Mouse (Mus musculus) stomach, postnatal 0 days (tissue): ENCODE data around the gene Gm9918. TPM values are rescaled to one million over a fixed set of nuclear protein-coding genes. Genes with fewer than 3 reads are reported as not detected.

Source experiments
- ATAC-seq: fragments of 200-750 bp; cut with Nextera tagmentation; 2 replicates; pipeline ENCODE4 v1.8.0; 2017; ENCODE audit not compliant: low FRiP score, low TSS enrichment
- DNase-seq: peaks from one replicate; pipeline ENCODE4 v3.0.0-alpha.2; 2016; ENCODE audit warnings: low spot score
- H3K27ac ChIP-seq: fragments of 300-500 bp; sonication (generic); replicated peaks from 2 replicates; pipeline ENCODE4 v1.5.1; 2014; ENCODE audit warnings: mild to moderate bottlenecking, control low read depth
- H3K27me3 ChIP-seq: fragments of 300-500 bp; sonication (generic); 2 replicates; pipeline ENCODE4 v1.6.1; 2014; ENCODE audit warnings: low read length; ENCODE audit not compliant: control insufficient read depth, insufficient read depth
- H3K36me3 ChIP-seq: fragments of 300-500 bp; sonication (generic); 2 replicates; pipeline ENCODE4 v1.6.1; 2014; ENCODE audit warnings: low read length, mixed read lengths; ENCODE audit not compliant: control insufficient read depth, insufficient read depth
- H3K4me1 ChIP-seq: fragments of 300-500 bp; sonication (generic); replicated peaks from 2 replicates; pipeline ENCODE4 v1.6.1; 2014; ENCODE audit warnings: antibody characterized with exemption; ENCODE audit not compliant: control insufficient read depth, insufficient read depth
- H3K4me2 ChIP-seq: fragments of 300-500 bp; sonication (generic); replicated peaks from 2 replicates; pipeline ENCODE4 v1.6.1; 2014; ENCODE audit warnings: low read depth, mild to moderate bottlenecking, control low read depth, moderate library complexity
- H3K4me3 ChIP-seq: fragments of 300-500 bp; sonication (generic); 2 replicates; pipeline ENCODE4 v1.5.1; 2014; ENCODE audit warnings: low read depth, low read length, control low read depth
- H3K9ac ChIP-seq: fragments of 300-500 bp; sonication (generic); 2 replicates; pipeline ENCODE4 v1.6.1; 2014; ENCODE audit warnings: mild to moderate bottlenecking, low read length, control low read depth, mixed read lengths
- H3K9me3 ChIP-seq: fragments of 300-500 bp; sonication (generic); 2 replicates; pipeline ENCODE4 v1.6.1; 2016; ENCODE audit warnings: low read length; ENCODE audit not compliant: control insufficient read depth
- CTCF ChIP-seq: IDR thresholded peaks from 2 replicates; pipeline ENCODE4 v1.5.1; 2016; ENCODE audit warnings: antibody characterized with exemption, low read depth, mild to moderate bottlenecking, moderate library complexity
- EP300 ChIP-seq: optimal IDR thresholded peaks from 2 replicates; pipeline ENCODE3; 2016; ENCODE audit warnings: antibody characterized with exemption
- WGBS: fragments of 180-500 bp; shearing (Covaris S2); extraction: QIAGEN DNeasy Blood & Tissue Kit; methylation state at CpG from one replicate; pipeline ENCODE4 v1.1.7; 2014; 5-methylcytosine and 5-hydroxymethylcytosine counted together
- polyA plus RNA-seq: library from polyadenylated mRNA; unstranded; fragments of >200 nt; fragmentation: Nextera tagmentation; extraction: Ambion mirVana; gene quantifications from 2 replicates; pipeline ENCODE4 v1.2.1, GENCODE M21; 2015

Gm9918 gene
- polyA plus RNA-seq, 1 experiment from 2014 or later, result 0.10 TPM

DNA sequence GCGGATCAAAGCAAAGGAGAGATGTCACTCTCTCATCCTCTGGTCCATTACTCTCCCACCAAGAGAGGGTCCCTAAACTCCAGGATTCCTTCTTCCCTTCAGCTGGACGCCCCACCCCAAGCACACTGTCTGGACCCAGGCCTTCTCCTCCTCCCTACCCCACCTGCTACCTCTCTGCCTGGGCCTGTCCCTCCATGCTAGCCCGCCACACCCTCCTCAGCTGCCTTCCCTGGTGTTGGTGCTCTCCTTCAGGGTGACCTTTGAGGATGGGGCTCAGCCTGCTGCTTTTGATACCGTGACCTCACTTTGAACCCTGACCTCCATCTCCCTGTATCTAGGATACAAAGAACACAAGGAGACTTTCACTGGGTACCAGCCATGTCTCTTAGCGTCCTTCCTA, 19.8 kb upstream of the Gm9918 start:
- Histone ChIP-seq H3K4me3 (no peak overlapping the region), H3K4me1 (peaks cover 16% of the 10 kb centered on the region), H3K9me3 (no peaks in the 10 kb centered on the region), H3K9ac (no peak overlapping the region), H3K27ac (peak overlapping the region; percentile 41), H3K4me2 (no peak overlapping the region), H3K36me3 (peaks cover 7% of the 10 kb centered on the region; the same call in 1 of the 2 replicates), H3K27me3 (no peaks in the 10 kb centered on the region)
- ATAC-seq (no peak), DNase-seq (no peak)
- 68% methylated on average over 5 of the region's 5 CpGs for WGBS
- TF ChIP-seq CTCF (no peak), EP300 (no peak)

DNA sequence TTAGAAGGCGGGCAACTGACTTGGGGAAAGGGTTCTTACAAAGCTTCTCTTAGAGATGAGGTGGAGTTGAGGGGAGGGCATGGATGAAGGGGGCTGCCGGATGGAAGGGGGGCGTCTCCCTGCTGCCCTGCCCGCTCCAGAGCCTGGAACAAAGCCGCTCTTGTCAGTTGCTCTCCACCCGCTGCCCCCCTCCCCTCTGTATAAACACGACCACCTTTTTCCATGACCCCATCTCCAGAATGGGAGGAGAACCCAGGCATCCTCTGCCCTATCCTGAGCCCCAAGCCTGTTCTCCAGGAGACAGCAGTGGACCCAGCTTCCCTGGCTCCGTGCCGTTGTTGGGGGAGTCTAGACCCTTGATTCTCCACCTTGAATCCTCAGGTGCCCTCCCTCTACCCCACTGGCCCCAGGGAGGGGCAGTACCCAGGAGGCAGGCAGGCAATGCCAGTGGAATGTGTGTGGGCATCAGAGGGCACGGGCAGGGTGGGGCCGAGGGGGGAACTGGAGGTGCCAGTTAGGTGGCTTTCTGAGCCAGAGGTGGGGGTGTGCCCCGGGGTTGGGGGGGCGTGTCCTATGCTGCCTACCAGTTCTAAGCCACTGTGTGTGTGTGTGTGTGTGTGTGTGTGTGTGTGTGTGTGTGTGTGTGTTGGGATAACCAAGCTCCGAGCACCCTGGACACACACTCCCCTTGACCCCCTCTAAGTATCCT, 14.7 kb upstream of the Gm9918 start:
- ATAC-seq (peak; percentile 59), DNase-seq (peak; percentile 77)
- H3K4me3 ChIP-seq, result peak overlapping the region; percentile 73
- peak overlapping the region; percentile 93 for H3K27ac ChIP-seq
- TF ChIP-seq EP300 (peak; percentile 43), CTCF (no peak)
- H3K4me1 ChIP-seq, result peaks cover 13% of the 10 kb centered on the region
- H3K27me3 ChIP-seq, result no peaks in the 10 kb centered on the region
- peak overlapping the region; percentile 43 for H3K9ac ChIP-seq
- H3K4me2 ChIP-seq, result peak overlapping the region; percentile 86
- no peaks in the 10 kb centered on the region for H3K9me3 ChIP-seq
- 40% methylated on average over 13 of the region's 14 CpGs for WGBS
- peaks cover 7% of the 10 kb centered on the region; the same call in 1 of the 2 replicates for H3K36me3 ChIP-seq

DNA sequence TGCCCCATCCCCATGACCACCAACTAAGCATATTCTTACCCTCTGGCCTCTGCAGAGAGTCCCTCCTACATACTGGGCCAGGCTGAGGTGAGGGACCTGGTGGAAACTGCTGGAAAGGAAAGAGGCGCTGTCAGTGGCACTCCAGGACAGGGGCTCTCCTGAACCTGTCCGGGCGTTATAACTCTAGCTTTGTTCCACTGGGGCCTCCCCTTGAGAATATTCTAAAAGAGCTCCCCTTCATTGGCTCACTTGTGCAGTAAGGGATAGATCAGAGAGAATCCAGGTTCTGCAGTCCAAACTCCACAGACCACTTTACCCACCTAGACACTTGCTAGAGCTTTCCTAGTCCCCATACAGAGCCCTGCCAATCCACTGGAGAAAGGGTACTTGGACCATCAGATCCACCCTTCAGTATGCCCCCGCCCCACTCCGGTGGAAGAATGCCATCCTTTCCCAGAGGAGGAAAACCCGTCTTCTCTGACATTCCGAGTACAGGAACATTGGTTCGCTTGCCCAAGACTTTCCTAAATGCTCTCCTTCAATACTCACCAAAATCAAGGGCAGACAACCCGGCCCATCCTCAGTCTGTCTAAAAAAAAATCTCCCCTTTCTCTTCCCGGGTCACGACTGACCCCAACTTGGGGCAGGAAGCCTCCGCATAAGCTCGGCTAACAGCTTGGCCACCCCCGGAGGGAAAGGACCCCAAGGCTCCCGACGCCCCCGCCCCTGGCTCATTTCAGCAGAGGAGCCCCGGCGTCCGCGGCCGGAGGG, 13.7 kb upstream of the Gm9918 start:
- Histone ChIP-seq H3K9me3 (no peaks in the 10 kb centered on the region), H3K4me1 (peaks cover 13% of the 10 kb centered on the region), H3K9ac (peak overlapping the region; percentile 83), H3K4me2 (peak overlapping the region; percentile 86), H3K36me3 (peaks cover 5% of the 10 kb centered on the region; the same call in 1 of the 2 replicates), H3K27me3 (no peaks in the 10 kb centered on the region), H3K27ac (peak overlapping the region; percentile 93), H3K4me3 (peak overlapping the region; percentile 73)
- 12% methylated on average over 21 of the region's 22 CpGs for WGBS
- ATAC-seq, result no peak
- DNase-seq, result no peak
- TF ChIP-seq EP300 (peak; percentile 41), CTCF (no peak)

DNA sequence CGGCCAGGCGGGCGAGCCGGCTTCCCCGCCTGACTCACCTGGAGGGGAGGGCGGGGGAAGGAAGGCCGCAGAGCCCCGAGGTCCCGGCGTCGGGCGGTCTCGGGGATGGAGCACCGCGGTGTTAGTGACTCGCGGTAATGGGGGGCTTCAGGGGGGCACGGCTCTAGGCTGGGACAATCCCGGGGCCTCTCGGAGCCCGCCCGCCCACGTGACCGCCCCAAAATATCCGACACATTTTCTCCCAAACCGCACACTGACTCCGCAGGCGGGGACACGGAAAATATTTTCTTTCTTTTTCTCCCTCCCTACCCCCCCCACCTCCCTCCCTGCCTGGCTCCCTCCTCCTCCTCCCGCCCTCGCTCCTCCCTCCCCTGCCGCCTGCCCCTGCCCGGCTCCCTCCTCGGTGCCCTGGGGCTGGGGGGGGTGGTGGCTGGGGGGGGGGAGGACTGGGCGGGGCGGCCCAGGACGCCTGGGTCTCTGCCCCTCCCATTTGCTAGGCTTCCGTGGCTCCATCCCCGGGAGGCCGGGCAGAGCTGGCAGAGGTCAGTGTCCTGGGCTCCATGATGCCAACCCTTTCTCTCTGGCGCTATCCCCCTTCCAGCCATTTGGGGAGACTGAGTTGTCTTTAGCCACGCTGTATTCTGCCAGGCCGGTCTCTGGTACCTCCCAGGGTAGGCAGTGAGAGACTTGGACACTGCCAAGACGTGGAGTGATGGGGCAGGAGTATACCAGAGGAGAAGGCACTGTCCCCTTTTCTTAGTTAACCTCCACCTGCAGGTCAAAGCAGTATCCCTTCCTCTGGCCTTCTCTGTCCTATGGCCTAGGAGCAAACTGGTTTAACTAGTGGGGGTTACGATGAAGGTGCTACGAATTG, 12.9 kb upstream of the Gm9918 start, which contains the start of gene Rarg:
Gene Rarg (minus strand): TSS at position 316 of the 874 bp plus-strand sequence.
- DNase-seq (peak; percentile 75), ATAC-seq (peak; percentile 64)
- TF ChIP-seq CTCF (no peak), EP300 (no peak)
- peak within 1 kb of the TSS; percentile 93 for H3K27ac ChIP-seq
- H3K4me3 ChIP-seq, result peak within 1 kb of the TSS; percentile 73
- H3K36me3 ChIP-seq, result peaks cover under 1% of the 10 kb centered on the region; the same call in 1 of the 2 replicates
- H3K4me2 ChIP-seq, result peak within 1 kb of the TSS; percentile 86
- H3K4me1 ChIP-seq, result peaks cover 13% of the 10 kb centered on the region
- no peaks in the 10 kb centered on the region for H3K27me3 ChIP-seq
- H3K9ac ChIP-seq, result peak within 1 kb of the TSS; percentile 83
- H3K9me3 ChIP-seq, result no peaks in the 10 kb centered on the region
- WGBS, result 2% methylated on average over 33 of the region's 46 CpGs

DNA sequence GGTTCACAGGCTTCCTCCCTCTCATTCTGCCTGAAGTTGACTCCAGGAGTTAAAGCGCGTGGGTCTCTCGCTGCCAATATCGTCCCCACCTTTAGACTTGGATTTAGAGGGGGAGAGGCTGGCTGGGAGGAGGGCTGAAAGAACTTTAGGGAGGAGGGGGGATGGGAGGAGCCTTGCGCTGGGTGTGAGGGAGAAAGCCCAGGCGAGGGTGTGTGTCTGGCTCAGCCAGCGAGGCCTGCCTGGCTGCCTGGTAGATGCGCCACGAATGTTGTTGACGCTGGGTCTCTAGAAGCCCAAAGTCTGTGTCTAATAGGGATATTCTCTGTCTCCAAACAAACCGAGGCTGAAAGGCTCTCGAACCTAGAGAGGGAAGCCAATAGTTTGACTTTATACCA, 12.3 kb upstream of the Gm9918 start:
- no peaks in the 10 kb centered on the region for H3K27me3 ChIP-seq
- peak overlapping the region; percentile 86 for H3K4me2 ChIP-seq
- H3K9me3 ChIP-seq, result no peaks in the 10 kb centered on the region
- H3K36me3 ChIP-seq, result no peaks in the 10 kb centered on the region
- H3K4me1 ChIP-seq, result peaks cover 13% of the 10 kb centered on the region
- H3K4me3 ChIP-seq, result peak overlapping the region; percentile 73
- peak; percentile 47; the same call in 1 of the 2 replicates for ATAC-seq
- H3K9ac ChIP-seq, result peak overlapping the region; percentile 83
- TF ChIP-seq CTCF (no peak), EP300 (no peak)
- H3K27ac ChIP-seq, result peak overlapping the region; percentile 93
- 8% methylated on average over 12 of the region's 12 CpGs for WGBS
- DNase-seq, result peak; percentile 61
